Mouse (Mus musculus): ENCODE measurements at regions not wholly inside any gene's neighbourhood (a gene's known extent, or its start where the extent isn't known, plus 50 kb on each side); places are given as distances from the start of the nearest gene placed in this dataset.
A peak's percentile ranks its signal among the peaks of the same experiment; 100 is the strongest.

GRCm38 (mm10) chr8:35979638-35980255 lies 214.2 kb downstream of the Gm19410 start:
- intact Hi-C loops (cut with DNase I), result loop anchor here (5.0 kb wide), 1 partner anchor 47 kb away; no protein-coding TSS in a partner anchor
- no peak for DNase-seq (ENCODE audit: low spot score)

GRCm38 (mm10) chr8:35983083-35983482 lies 217.5 kb downstream of the Gm19410 start:
- intact Hi-C loops (cut with DNase I), result loop anchor here (5.0 kb wide), 1 partner anchor 51 kb away; no protein-coding TSS in a partner anchor

GRCm38 (mm10) chr8:35985152-35985689 lies 219.6 kb downstream of the Gm19410 start:
- intact Hi-C loops (cut with DNase I), result loop anchor here (5.0 kb wide), 1 partner anchor 123 kb away; no protein-coding TSS in a partner anchor
- peak; percentile 6 for DNase-seq (ENCODE audit: low spot score)

More at GRCm38 (mm10) chr8:35983083-35983482, 217.5 kb downstream of the Gm19410 start:
- no peak for DNase-seq (ENCODE audit: low spot score)

GRCm38 (mm10) chr8:35987327-35987726 lies 221.7 kb downstream of the Gm19410 start:
- intact Hi-C loops (cut with DNase I), result loop anchor here (5.0 kb wide), 1 partner anchor 125 kb away; no protein-coding TSS in a partner anchor
- DNase-seq (ENCODE audit: low spot score), result no peak

GRCm38 (mm10) chr8:35991013-35991412 lies 225.4 kb downstream of the Gm19410 start:
- DNase-seq (ENCODE audit: low spot score), result no peak
- intact Hi-C loops (cut with DNase I), result no loop called here

GRCm38 (mm10) chr8:35991936-35992603 lies 226.5 kb downstream of the Gm19410 start:
- intact Hi-C loops (cut with DNase I), result no loop called here
- DNase-seq (ENCODE audit: low spot score), result no peak

- intact Hi-C loops (cut with DNase I), result no loop called here
Measured at GRCm38 (mm10) chr8:35996330-35997077, 230.9 kb downstream of the Gm19410 start.

GRCm38 (mm10) chr8:35999584-35999983 lies 234.0 kb downstream of the Gm19410 start:
- no peak for DNase-seq (ENCODE audit: low spot score)
- intact Hi-C loops (cut with DNase I), result no loop called here

More at GRCm38 (mm10) chr8:35996330-35997077, 230.9 kb downstream of the Gm19410 start:
- DNase-seq (ENCODE audit: low spot score), result no peak

- no peak for DNase-seq (ENCODE audit: low spot score)
- intact Hi-C loops (cut with DNase I), result no loop called here
Measured at GRCm38 (mm10) chr8:36004387-36004786, 238.8 kb downstream of the Gm19410 start.

GRCm38 (mm10) chr8:36005536-36005935 lies 239.9 kb downstream of the Gm19410 start:
- DNase-seq (ENCODE audit: low spot score), result no peak
- intact Hi-C loops (cut with DNase I), result no loop called here

GRCm38 (mm10) chr8:36007724-36008123 lies 242.1 kb downstream of the Gm19410 start:
- no peak for DNase-seq (ENCODE audit: low spot score)
- intact Hi-C loops (cut with DNase I), result no loop called here

GRCm38 (mm10) chr8:36009565-36009964 lies 244.0 kb downstream of the Gm19410 start:
- intact Hi-C loops (cut with DNase I), result no loop called here
- DNase-seq (ENCODE audit: low spot score), result no peak

- intact Hi-C loops (cut with DNase I), result no loop called here
- no peak for DNase-seq (ENCODE audit: low spot score)
Measured at GRCm38 (mm10) chr8:36010446-36011217, 245.0 kb downstream of the Gm19410 start.

GRCm38 (mm10) chr8:36014862-36015261 lies 249.3 kb downstream of the Gm19410 start:
- intact Hi-C loops (cut with DNase I), result loop anchor here (5.0 kb wide), 1 partner anchor 167 kb away; no protein-coding TSS in a partner anchor
- no peak for DNase-seq (ENCODE audit: low spot score)

- intact Hi-C loops (cut with DNase I), result loop anchor here (5.0 kb wide), 1 partner anchor 166 kb away; no protein-coding TSS in a partner anchor
- DNase-seq (ENCODE audit: low spot score), result no peak
Measured at GRCm38 (mm10) chr8:36016321-36017114, 250.9 kb downstream of the Gm19410 start.

- intact Hi-C loops (cut with DNase I), result loop anchor here (5.0 kb wide), 1 partner anchor 163 kb away; no protein-coding TSS in a partner anchor
- DNase-seq (ENCODE audit: low spot score), result no peak
Measured at GRCm38 (mm10) chr8:36018993-36019753, 253.6 kb downstream of the Gm19410 start.

GRCm38 (mm10) chr8:36019895-36020294 lies 254.3 kb downstream of the Gm19410 start:
- no peak for DNase-seq (ENCODE audit: low spot score)
- intact Hi-C loops (cut with DNase I), result loop anchor here (5.0 kb wide), 1 partner anchor 162 kb away; no protein-coding TSS in a partner anchor

GRCm38 (mm10) chr8:36027586-36027985 lies 262.0 kb downstream of the Gm19410 start:
- intact Hi-C loops (cut with DNase I), result no loop called here
- no peak for DNase-seq (ENCODE audit: low spot score)
